Mouse (Mus musculus) liver, postnatal 0 days (tissue): ENCODE results near the gene Shank3.

Experiments
- CTCF ChIP-seq: sonication (generic); IDR thresholded peaks from 2 replicates; pipeline ENCODE4 v1.5.1; 2016; ENCODE audit warnings: antibody characterized with exemption, low read depth
- EP300 ChIP-seq: IDR thresholded peaks from 2 replicates; pipeline ENCODE4 v1.6.1; 2016; ENCODE audit warnings: antibody characterized with exemption, low read depth, mild to moderate bottlenecking

DNA sequence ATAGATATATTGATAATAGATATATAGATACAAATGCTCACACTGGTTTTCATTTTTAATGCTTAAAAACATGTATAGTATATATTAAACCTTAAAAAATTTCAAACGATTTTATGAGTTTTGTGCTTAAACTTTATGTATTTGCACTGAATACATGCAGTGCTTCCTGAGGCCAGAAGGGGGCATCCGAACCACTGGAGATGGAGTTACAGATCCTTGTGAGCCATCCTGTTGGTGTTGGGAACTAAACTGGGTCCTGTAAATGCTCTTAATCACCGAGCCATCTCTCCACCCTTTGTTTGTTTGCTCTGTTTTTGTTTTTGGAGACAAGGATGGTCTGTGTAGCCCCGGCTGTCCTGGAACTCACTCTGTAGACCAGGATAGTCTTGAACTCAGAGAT, 4.5 kb upstream of the Shank3 start:
- peak; percentile 58 for TF ChIP-seq CTCF
- no peak for TF ChIP-seq EP300
